Mouse (Mus musculus) spleen, adult 2 months (tissue): ENCODE measurements around the gene Vwa3b. TPM values are rescaled to one million over a fixed set of nuclear protein-coding genes. Genes with fewer than 3 reads are reported as not detected.

Source experiments
- DNase-seq, 2 experiments: peaks; one replicate each; pipeline versions ENCODE4 v3.0.0 to v3.0.0-alpha.2; 2012 to 2021; ENCODE audit warnings: low spot score in 2 of 2, low read depth in 1 of 2
- H3K27ac ChIP-seq: fragments of 200-500 bp; 2 replicates; pipeline ENCODE4 v1.5.1; 2012; ENCODE audit warnings: low read length, inconsistent platforms; ENCODE audit not compliant: insufficient read depth
- H3K27me3 ChIP-seq: fragments of 200-500 bp; 2 replicates; pipeline ENCODE4 v1.6.1; 2012; ENCODE audit warnings: mild to moderate bottlenecking, moderate library complexity, low read length, inconsistent platforms; ENCODE audit not compliant: control insufficient read depth, insufficient read depth
- H3K36me3 ChIP-seq: fragments of 200-500 bp; 2 replicates; pipeline ENCODE4 v1.6.1; 2012; ENCODE audit warnings: mild to moderate bottlenecking, low read length, inconsistent platforms; ENCODE audit not compliant: control insufficient read depth, insufficient read depth
- H3K4me1 ChIP-seq: fragments of 200-500 bp; 2 replicates; pipeline ENCODE4 v1.6.1; 2011; ENCODE audit warnings: inconsistent platforms; ENCODE audit not compliant: control insufficient read depth, insufficient read depth, insufficient read length
- H3K4me3 ChIP-seq: fragments of 200-500 bp; 2 replicates; pipeline ENCODE4 v1.5.1; 2011; ENCODE audit warnings: mild to moderate bottlenecking, inconsistent platforms; ENCODE audit not compliant: insufficient read depth, insufficient read length; ENCODE audit errors: extremely low read depth
- CTCF ChIP-seq: fragments of 200-500 bp; IDR thresholded peaks from 2 replicates; pipeline ENCODE4 v1.5.1; 2011; ENCODE audit warnings: mild to moderate bottlenecking, inconsistent platforms; ENCODE audit not compliant: insufficient read depth, insufficient read length, insufficient replicate concordance; ENCODE audit errors: extremely low read depth
- POLR2A ChIP-seq: fragments of 200-500 bp; IDR thresholded peaks from 2 replicates; pipeline ENCODE4 v1.6.1; 2011; ENCODE audit warnings: low read depth, low read length, inconsistent platforms
- WGBS: fragments of 180-500 bp; shearing (Covaris S2); methylation state at CpG from one replicate; pipeline ENCODE4 v1.1.7; 2018; 5-methylcytosine and 5-hydroxymethylcytosine counted together
- polyA plus RNA-seq: library from polyadenylated mRNA; depleted of rRNA; stranded (reverse); fragments of >200 nt; gene quantifications from 2 replicates; pipeline ENCODE4 v1.2.3, GENCODE M21; 2012

Vwa3b gene
- polyA plus RNA-seq, 1 experiment, result 0.21 TPM

DNA sequence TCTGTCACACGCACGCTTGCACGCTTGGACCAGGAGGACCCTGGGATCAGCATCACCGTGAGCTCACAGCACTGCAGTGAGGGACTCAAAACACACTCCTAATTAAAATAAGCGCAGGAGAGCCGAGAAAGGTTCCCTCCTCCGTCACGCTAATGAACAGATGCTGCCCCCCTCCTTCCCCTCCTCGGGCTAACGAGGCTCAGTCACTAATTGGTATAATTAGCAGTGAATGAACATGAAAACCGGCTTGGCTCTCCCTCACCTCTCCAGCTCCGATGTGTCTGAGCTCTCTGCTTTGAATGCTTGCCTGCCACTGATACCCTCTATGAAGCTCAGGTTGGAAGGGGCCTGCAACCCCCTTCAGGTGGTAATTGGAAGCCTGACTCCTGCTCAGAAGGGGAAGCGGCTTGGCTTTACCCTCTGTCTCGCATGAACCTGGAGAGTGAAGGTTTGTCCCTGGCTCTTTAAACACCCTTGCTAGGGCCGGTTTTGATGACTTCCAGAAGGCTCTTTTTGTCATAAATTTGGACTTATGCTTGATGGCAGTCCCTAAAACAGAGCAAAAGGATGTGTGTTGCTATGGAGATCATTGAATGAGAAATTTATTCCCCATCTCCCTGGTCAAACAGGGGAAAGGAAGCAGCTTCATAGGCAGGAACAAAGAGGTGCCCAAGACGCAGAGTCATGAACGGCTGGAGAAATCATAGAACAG lies 71.1 kb downstream of the Vwa3b start:
- no peaks in the 10 kb centered on the region for H3K4me1 ChIP-seq
- DNase-seq, result no peak
- H3K36me3 ChIP-seq, result no peaks in the 10 kb centered on the region
- TF ChIP-seq POLR2A, result no peak
- H3K4me3 ChIP-seq, result no peak overlapping the region
- no peaks in the 10 kb centered on the region for H3K27me3 ChIP-seq
- H3K27ac ChIP-seq, result no peak overlapping the region
- 86% methylated on average over 17 of the region's 17 CpGs for WGBS

DNA sequence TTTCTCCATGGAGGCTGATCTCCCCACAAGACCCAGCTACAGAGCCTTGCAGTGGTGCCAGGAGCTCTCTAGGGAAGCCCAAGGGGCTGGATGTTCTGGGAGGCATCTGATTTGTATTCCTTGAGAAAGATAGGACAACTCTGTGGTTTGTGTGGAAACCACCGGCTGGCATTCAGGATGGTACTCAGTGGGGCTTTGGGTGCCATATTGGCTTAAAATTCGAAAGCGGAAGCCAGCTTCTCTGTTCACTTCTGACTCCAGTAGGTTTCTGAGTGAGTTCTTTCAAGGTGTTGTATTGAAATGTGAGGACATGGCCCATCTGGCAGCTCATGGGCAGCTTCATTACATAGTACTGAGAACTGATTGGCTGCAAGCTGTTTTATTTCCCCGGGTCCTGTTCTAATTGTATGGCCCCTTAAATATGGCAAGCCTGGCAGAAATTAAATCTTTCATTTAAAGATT lies 71.7 kb downstream of the Vwa3b start:
- no peaks in the 10 kb centered on the region for H3K27me3 ChIP-seq
- no peak for DNase-seq
- WGBS, result 92% methylated on average over 4 of the region's 4 CpGs
- H3K36me3 ChIP-seq, result no peaks in the 10 kb centered on the region
- H3K27ac ChIP-seq, result no peak overlapping the region
- no peaks in the 10 kb centered on the region for H3K4me1 ChIP-seq
- H3K4me3 ChIP-seq, result no peak overlapping the region
- TF ChIP-seq CTCF (no peak), POLR2A (no peak)

DNA sequence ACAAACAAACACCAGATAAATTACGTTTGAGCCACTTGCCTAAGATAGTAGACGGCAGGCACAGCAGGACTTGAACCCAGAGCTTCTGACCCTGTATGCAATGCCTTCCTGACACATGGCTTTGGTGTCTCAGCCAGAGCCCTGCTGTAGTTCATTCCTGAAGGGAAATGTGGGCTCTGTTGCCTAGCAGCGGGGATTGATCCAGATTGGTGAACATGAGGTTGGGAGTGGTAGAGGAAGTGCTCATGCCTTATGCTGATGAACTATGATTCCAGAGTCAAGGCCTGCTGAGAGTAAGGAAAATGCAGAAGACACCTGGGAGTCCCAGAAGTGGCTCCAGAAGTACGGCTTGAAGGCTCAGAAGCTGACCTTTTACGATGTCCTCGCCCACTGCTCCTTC lies 74.0 kb downstream of the Vwa3b start:
- no peak for TF ChIP-seq CTCF

DNA sequence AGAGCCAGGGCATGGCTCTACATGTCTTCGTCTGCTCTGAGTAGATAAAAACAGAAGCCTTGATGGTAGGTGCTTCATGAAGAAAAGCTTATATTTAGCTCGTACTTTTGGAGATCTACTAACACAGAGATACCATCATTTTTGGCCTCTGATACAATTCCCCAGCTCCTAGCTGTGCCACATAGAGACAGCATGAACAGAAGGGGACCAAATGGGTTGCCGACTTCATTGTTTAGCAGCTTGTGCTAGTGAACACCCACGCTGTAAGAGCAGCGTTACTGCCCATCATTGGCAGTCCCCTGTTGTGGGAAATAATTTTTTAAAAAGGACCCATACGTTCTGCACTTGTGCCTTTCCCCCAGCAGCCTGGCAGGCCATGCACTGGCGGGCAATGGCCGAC lies 74.6 kb downstream of the Vwa3b start:
- Histone ChIP-seq H3K4me1 (no peaks in the 10 kb centered on the region), H3K27me3 (no peaks in the 10 kb centered on the region), H3K4me3 (no peak overlapping the region), H3K36me3 (no peaks in the 10 kb centered on the region), H3K27ac (no peak overlapping the region)
- WGBS, result 89% methylated on average over 8 of the region's 8 CpGs
- TF ChIP-seq CTCF, result no peak
- TF ChIP-seq POLR2A, result no peak
- DNase-seq, result no peak

More for the DNA sequence above, 74.0 kb downstream of the Vwa3b start:
- no peak for DNase-seq
- no peaks in the 10 kb centered on the region for H3K4me1 ChIP-seq
- H3K27me3 ChIP-seq, result no peaks in the 10 kb centered on the region
- no peaks in the 10 kb centered on the region for H3K36me3 ChIP-seq
- H3K27ac ChIP-seq, result no peak overlapping the region
- WGBS, result 90% methylated on average over 6 of the region's 6 CpGs
- H3K4me3 ChIP-seq, result no peak overlapping the region

DNA sequence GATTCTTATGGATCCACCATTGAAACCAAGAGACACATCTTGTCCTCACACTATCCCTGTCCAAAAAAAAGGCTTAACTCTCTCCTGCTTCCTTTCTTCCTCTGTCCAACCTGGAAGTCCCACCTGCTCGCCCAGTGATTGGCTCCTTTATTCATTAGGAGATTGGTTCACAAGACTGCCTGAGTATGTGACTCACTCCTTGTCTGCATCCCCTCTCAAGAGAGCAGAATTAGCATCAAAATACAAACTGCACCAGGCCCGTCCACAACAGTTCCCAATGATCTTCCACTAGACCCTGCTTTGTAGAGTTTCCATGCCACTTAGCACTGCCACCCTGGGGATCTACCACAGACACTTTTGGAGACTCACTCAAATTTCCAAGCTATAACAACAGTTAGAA lies 75.3 kb downstream of the Vwa3b start:
- Histone ChIP-seq H3K4me1 (no peaks in the 10 kb centered on the region), H3K4me3 (no peak overlapping the region), H3K27me3 (no peaks in the 10 kb centered on the region), H3K27ac (no peak overlapping the region), H3K36me3 (no peaks in the 10 kb centered on the region)
- no peak for TF ChIP-seq CTCF
- no peak for TF ChIP-seq POLR2A
- no peak for DNase-seq
- 82% methylated on average over 2 of the region's 2 CpGs for WGBS

DNA sequence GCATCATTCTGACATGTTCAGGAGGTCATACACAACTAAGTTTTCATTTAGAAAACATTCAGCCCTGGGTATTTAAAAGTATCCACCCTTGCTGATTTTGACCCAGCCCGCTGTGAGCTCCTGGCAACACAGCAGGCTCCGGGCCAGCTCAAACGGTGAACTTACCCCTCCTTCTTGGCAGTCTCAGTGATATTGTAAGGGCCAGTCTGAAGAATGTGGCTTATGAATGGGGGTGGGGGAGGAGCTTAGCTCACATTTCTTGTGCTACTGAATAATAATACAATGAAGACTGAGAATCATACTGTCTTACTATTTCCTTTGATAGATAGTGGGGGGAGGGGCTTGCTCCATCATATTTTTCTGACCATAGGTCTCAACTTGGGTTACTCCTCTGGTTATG lies 78.8 kb downstream of the Vwa3b start:
- DNase-seq, result no peak
- Histone ChIP-seq H3K4me1 (no peaks in the 10 kb centered on the region), H3K27ac (no peak overlapping the region), H3K4me3 (no peak overlapping the region), H3K36me3 (no peaks in the 10 kb centered on the region), H3K27me3 (no peaks in the 10 kb centered on the region)
- 81% methylated on average over 3 of the region's 3 CpGs for WGBS
- TF ChIP-seq CTCF, result no peak
- TF ChIP-seq POLR2A, result no peak

DNA sequence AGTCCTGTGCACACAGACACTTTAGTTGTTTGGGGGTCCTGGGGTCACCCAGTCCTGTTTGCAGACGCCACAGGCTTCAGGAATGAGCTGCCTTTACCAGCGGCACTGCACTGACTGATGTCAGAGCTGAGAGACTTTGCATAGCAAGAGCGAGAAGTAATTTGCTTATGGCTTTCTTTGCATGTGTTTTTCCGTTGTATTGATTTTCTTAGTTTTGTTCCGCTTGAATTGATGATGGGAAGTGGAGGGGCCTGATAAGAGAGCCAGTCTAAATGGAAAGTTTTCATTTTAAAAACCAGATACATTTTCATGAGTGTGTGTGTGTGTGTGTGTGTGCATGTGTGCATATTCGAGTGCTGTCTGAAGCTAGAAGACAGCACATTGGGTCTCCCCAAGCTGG lies 87.4 kb downstream of the Vwa3b start:
- Histone ChIP-seq H3K27me3 (no peaks in the 10 kb centered on the region), H3K36me3 (no peaks in the 10 kb centered on the region), H3K4me1 (no peaks in the 10 kb centered on the region), H3K4me3 (no peak overlapping the region), H3K27ac (no peak overlapping the region)
- TF ChIP-seq POLR2A (no peak), CTCF (no peak)
- WGBS, result 75% methylated on average over 6 of the region's 6 CpGs
- DNase-seq, result no peak

DNA sequence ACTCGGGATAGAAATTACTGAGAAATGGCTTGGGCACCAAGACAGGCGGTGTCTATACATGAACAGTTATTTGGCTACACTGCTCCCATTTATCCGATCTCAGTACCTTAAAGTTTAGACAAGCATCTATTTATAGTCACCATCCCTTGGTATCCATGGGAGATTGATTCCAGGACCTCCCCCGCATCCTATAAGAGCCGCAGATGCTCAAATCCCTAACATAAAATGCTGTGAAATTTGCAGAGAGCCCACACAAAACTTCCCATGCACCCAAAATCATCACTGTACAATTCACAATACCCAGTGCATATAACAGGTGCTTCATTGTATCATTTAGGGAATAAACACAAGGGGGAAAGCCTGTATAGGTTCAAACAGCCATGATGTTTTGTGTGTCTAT lies 89.5 kb downstream of the Vwa3b start:
- TF ChIP-seq POLR2A (no peak), CTCF (no peak)
- Histone ChIP-seq H3K4me3 (no peak overlapping the region), H3K4me1 (no peaks in the 10 kb centered on the region), H3K27me3 (no peaks in the 10 kb centered on the region), H3K36me3 (no peaks in the 10 kb centered on the region), H3K27ac (no peak overlapping the region)
- DNase-seq, result no peak
- WGBS, result 92% methylated on average over 5 of the region's 5 CpGs
